13 mouse cellular contexts compared by ENCODE assay signal in the genomic region with DNA sequence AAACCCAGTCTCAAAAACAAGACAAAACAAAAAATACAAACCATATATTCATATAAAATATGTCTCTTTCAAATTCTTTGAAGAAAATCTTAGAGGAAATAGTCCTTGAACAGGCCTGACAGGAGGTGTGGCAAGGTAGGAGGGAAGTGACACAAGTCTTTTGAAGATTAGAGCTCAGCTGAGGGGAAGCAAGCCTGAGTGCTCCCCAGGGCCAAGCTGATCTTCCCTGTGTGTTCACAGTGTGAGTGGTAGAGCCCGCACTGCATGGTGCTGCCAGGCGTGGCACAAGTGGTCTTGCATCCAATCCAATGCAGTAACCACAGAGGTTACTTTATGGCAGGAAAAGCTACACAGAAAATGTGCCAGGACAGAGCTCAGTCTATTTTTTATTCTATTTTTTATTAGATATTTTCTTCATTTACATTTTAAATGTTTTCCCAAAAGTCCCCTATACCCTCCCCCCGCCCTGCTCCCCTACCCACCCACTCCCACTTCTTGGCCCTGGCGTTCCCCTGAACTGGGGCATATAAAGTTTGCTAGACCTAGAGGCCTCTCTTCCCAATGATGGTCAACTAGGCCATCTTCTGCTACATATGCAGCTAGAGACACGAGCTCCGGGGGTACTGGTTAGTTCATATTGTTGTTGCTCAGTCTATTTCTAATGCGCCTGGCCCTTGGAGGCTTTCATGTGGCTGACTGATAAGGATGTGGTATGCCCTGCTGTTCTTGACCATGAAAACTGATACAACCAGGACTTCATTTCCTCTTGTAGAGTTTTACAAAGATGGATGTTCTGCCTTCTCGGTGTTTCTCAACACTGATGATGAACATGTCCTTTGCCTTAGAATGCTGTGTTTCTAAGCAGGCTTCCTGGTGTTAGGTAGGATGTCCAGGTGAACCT. TPM values are rescaled to one million over a fixed set of nuclear protein-coding genes. Genes with fewer than 3 reads are reported as not detected.
DNase-seq lines count a peak whose midpoint lies in the region; ATAC-seq and TF ChIP-seq lines count a peak whose summit lies in the region.
"Had no signal": no experiment of that assay in that cellular context is flagged by ENCODE, and none has a peak within 500 bp of the region (broad histone marks: within the 10 kb centered on the region; RNA-seq: fewer than 3 reads in every experiment).

No protein-coding gene starts in this region.

- H3K9me3 ChIP-seq in liver, embryonic 14.5 days (ENCODE audit: control insufficient read depth, low read length): no peaks in the 10 kb centered on the region
- H3K9me3 ChIP-seq in embryonic facial prominence, embryonic 10.5 days: no peaks in the 10 kb centered on the region
- H3K9me3 ChIP-seq: heart, embryonic 12.5 days; midbrain, embryonic 12.5 days had no signal

- peak overlapping the region; percentile 7; the same call in 1 of the 2 replicates for H3K9ac ChIP-seq in liver, embryonic 14.5 days (replicated peaks)
- H3K9ac ChIP-seq: heart, embryonic 12.5 days; limb, embryonic 13.5 days; midbrain, embryonic 12.5 days had no signal

- 0 out of 2 replicates have a peak, but pooled peaks have one; percentile 0 for TF ChIP-seq CTCF in bone marrow, adult 2 months (IDR thresholded peaks at IDR 0.05; ENCODE audit: control insufficient read depth, insufficient read depth, low read length)
- TF ChIP-seq CTCF in liver, embryonic 14.5 days (IDR thresholded peaks at IDR 0.05; ENCODE audit: low read depth): no peak
- no peak for TF ChIP-seq CTCF in spleen, adult 2 months (IDR thresholded peaks at IDR 0.05; ENCODE audit: extremely low read depth, insufficient read depth, insufficient read length, insufficient replicate concordance)

- peak; percentile 88 for ATAC-seq in liver, embryonic 14.5 days (ENCODE audit: insufficient read depth)

- H3K4me1 ChIP-seq in bone marrow, adult 2 months (ENCODE audit: control insufficient read depth, insufficient read depth, low read length): peaks cover 15% of the 10 kb centered on the region
- H3K4me1 ChIP-seq in liver, embryonic 14.5 days (replicated peaks; ENCODE audit: control insufficient read depth in 2 of 2, insufficient read depth in 2 of 2, low read length in 1 of 2): peaks cover 21 to 34% of the 10 kb centered on the region in 2 experiments
- H3K4me1 ChIP-seq in spleen, adult 2 months (ENCODE audit: control insufficient read depth, insufficient read depth, insufficient read length): peaks cover 29% of the 10 kb centered on the region
- peaks cover 27% of the 10 kb centered on the region for H3K4me1 ChIP-seq in embryonic facial prominence, embryonic 10.5 days

- peak overlapping the region; percentile 34 for H3K4me2 ChIP-seq in liver, embryonic 14.5 days (ENCODE audit: low read depth)
- H3K4me2 ChIP-seq: heart, embryonic 12.5 days; limb, embryonic 13.5 days; midbrain, embryonic 12.5 days had no signal

- TF ChIP-seq EP300 in liver, embryonic 14.5 days (IDR thresholded peaks at IDR 0.05; ENCODE audit: low read depth): peak; percentile 70

- TF ChIP-seq POLR2A in bone marrow, adult 2 months (IDR thresholded peaks at IDR 0.05; ENCODE audit: borderline replicate concordance, control insufficient read depth, low read depth, low read length): no peak
- TF ChIP-seq POLR2A in spleen, adult 2 months (IDR thresholded peaks at IDR 0.05; ENCODE audit: low read depth, low read length): no peak

- H3K27me3 ChIP-seq in liver, embryonic 14.5 days (ENCODE audit: control insufficient read depth, insufficient read depth, low read length): no peaks in the 10 kb centered on the region
- H3K27me3 ChIP-seq in spleen, adult 2 months (ENCODE audit: control insufficient read depth, insufficient read depth, low read length): no peaks in the 10 kb centered on the region
- no peaks in the 10 kb centered on the region for H3K27me3 ChIP-seq in embryonic facial prominence, embryonic 10.5 days (replicated peaks; ENCODE audit: low read depth, poor library complexity, severe bottlenecking)
- H3K27me3 ChIP-seq: heart, embryonic 12.5 days; limb, embryonic 13.5 days; midbrain, embryonic 12.5 days had no signal

- DNase-seq in CD4-positive helper T cell, adult 2 months (ENCODE audit: low read depth, low spot score): peak; percentile 77
- peak in 2 of 3 experiments; percentile 15 to 43 for DNase-seq in liver, embryonic 14.5 days (ENCODE audit: low read depth in 3 of 3, low spot score in 3 of 3)
- peak; percentile 65 to 67 for DNase-seq in spleen, adult 2 months (ENCODE audit: low read depth in 1 of 2, low spot score in 2 of 2)
- DNase-seq in right cerebral cortex, postnatal 10 days (ENCODE audit: low spot score in 2 of 2): no peak
- no peak for DNase-seq in cerebellum, adult 18-20 months
- no peak for DNase-seq in embryonic facial prominence, embryonic 10.5 days (ENCODE audit: low spot score)
- DNase-seq in kidney, postnatal 4 days: no peak
- DNase-seq: adrenal gland, postnatal 36 days; layer of hippocampus, adult 9-11 months had no signal

- H3K36me3 ChIP-seq in liver, embryonic 14.5 days (replicated peaks; ENCODE audit: control insufficient read depth, insufficient read depth, low read depth): peaks cover 3% of the 10 kb centered on the region; the same call in 1 of the 2 replicates
- H3K36me3 ChIP-seq in spleen, adult 2 months (ENCODE audit: control insufficient read depth, insufficient read depth, low read length): peaks cover 18% of the 10 kb centered on the region
- H3K36me3 ChIP-seq in embryonic facial prominence, embryonic 10.5 days (replicated peaks): peaks cover 59% of the 10 kb centered on the region

- WGBS in bone marrow, adult 2 months: 37% methylated on average over 8 of the region's 8 CpGs
- 21% methylated on average over 8 of the region's 8 CpGs for WGBS in liver, embryonic 14.5 days (ENCODE audit: insufficient replicate concordance)
- WGBS in spleen, adult 2 months: 57% methylated on average over 8 of the region's 8 CpGs
- 90% methylated on average over 8 of the region's 8 CpGs for WGBS in embryonic facial prominence, embryonic 10.5 days

- H3K4me3 ChIP-seq in bone marrow, adult 2 months (replicated peaks; ENCODE audit: control insufficient read depth, low read depth, low read length): no peak overlapping the region
- H3K4me3 ChIP-seq in liver, embryonic 14.5 days (ENCODE audit: insufficient read depth in 1 of 2, low read depth in 2 of 2, low read length in 2 of 2): no peak overlapping the region
- H3K4me3 ChIP-seq in spleen, adult 2 months (ENCODE audit: extremely low read depth, insufficient read depth, insufficient read length): no peak overlapping the region
- H3K4me3 ChIP-seq in embryonic facial prominence, embryonic 10.5 days: no peak overlapping the region
- H3K4me3 ChIP-seq: heart, embryonic 12.5 days; limb, embryonic 13.5 days; midbrain, embryonic 12.5 days had no signal

- H3K27ac ChIP-seq in bone marrow, adult 2 months (ENCODE audit: control insufficient read depth, insufficient read depth, low read depth, low read length, poor library complexity): peak overlapping the region; percentile 33
- H3K27ac ChIP-seq in liver, embryonic 14.5 days: peak overlapping the region; percentile 30
- peak overlapping the region; percentile 47 for H3K27ac ChIP-seq in spleen, adult 2 months (ENCODE audit: insufficient read depth, low read length)
- no peak overlapping the region for H3K27ac ChIP-seq in embryonic facial prominence, embryonic 10.5 days (replicated peaks)
- H3K27ac ChIP-seq: limb, embryonic 13.5 days; midbrain, embryonic 12.5 days had no signal

RNA-seq across cellular contexts. Expression of gene Tmem123, which starts 16.7 kb away (rescaled TPM):
- polyA plus RNA-seq in bone marrow, adult 2 months (2011; ENCODE audit: insufficient read depth, insufficient read length, low replicate concordance, missing spikeins): 15.0 and 17.4 TPM in 2 replicates
- 17.7 and 23.3 TPM in 2 replicates for polyA plus RNA-seq in liver, embryonic 14.5 days (2012; rRNA removed)
- 45.2 and 52.5 TPM in 2 replicates for polyA plus RNA-seq in liver, embryonic 14.5 days (2014; fragmentation: Nextera tagmentation; extraction: Ambion mirVana)
- 90.0 and 142 TPM in 2 replicates for polyA plus RNA-seq in spleen, adult 2 months (2012; rRNA removed)
- 100 and 110 TPM in 2 replicates for polyA plus RNA-seq in embryonic facial prominence, embryonic 10.5 days (2016; fragmentation: Nextera tagmentation; extraction: Ambion mirVana)

RNA-seq across cellular contexts. Expression of gene Birc2, which starts 56.4 kb away (rescaled TPM):
- 25.9 and 41.1 TPM in 2 replicates for polyA plus RNA-seq in bone marrow, adult 2 months (2011; ENCODE audit: insufficient read depth, insufficient read length, low replicate concordance, missing spikeins)
- polyA plus RNA-seq in liver, embryonic 14.5 days (2012; rRNA removed): 7.0 and 9.4 TPM in 2 replicates
- 13.1 and 14.1 TPM in 2 replicates for polyA plus RNA-seq in liver, embryonic 14.5 days (2014; fragmentation: Nextera tagmentation; extraction: Ambion mirVana)
- polyA plus RNA-seq in spleen, adult 2 months (2012; rRNA removed): 16.4 and 17.7 TPM in 2 replicates
- 30.3 and 35.9 TPM in 2 replicates for polyA plus RNA-seq in embryonic facial prominence, embryonic 10.5 days (2016; fragmentation: Nextera tagmentation; extraction: Ambion mirVana)

Comparison
In these comparisons a context has a peak if more than half of its experiments do, and no peak if none do; other contexts are left out.
1. DNase-seq: peak in CD4-positive helper T cell, adult 2 months (single experiment), liver, embryonic 14.5 days (2 of 3) and spleen, adult 2 months (2 of 2); none in right cerebral cortex, postnatal 10 days (0 of 2), cerebellum, adult 18-20 months (0 of 2), embryonic facial prominence, embryonic 10.5 days (single experiment) and kidney, postnatal 4 days (0 of 2).